Mouse (Mus musculus) ovary, postnatal 14 days (tissue): Measurements from ENCODE around the gene Nfic.

ENCODE experiments used
- DNase-seq: peaks from one replicate; pipeline ENCODE4 v3.0.0; 2022; ENCODE audit warnings: low spot score

Nfic gene

DNA sequence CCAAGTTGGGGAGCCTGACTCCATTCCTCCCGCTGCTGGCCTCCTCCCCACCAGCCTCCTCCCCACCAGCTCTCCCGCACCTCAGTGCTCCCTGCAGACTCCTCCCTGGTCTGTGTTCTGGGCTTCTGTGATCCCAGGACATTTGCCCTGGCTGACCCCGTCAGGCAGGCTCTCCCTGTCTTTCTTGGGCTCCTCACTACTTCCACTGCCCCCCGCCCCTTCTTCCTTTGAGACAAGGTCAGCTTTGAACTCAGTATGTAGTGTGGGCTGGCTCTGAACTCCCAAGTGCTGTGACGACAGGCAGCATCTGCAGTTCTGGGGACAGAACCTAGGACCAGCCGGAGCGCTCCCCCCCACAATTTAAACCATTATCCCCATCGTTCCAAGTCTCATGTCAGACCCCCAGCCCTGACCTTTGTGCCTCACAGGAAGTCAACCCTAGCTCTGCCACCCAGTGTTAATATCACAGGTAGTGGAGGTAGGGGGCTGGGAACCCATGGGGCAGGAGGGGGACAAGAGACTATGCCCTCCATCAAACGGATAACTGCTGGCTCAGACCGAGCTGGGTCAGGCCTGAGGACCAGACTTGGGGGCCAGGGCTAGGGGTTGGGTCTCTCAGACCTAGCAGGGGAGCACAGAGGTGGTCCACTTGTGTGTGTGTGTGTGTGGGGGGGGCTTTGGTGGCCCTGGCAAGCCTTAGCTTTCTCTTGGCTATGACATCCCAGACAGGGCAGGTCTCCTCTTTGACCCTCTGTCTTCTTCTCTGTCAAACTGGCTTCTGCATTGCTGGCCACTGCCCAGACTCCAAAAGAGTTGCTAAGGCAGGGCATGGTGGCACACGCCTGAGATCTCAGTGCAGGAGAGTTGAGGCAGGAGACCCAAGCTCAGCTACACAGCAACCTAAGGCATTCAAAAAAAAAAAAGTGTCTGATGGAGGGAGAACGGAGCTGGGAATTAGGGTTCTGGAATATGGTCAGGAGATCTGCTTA is 37.9 kb downstream of the Nfic start:
- DNase-seq: no peak

- DNase-seq: peak; percentile 84
Measured at GRCm38 (mm10) chr10:81416581-81417226, 38.7 kb downstream of the Nfic start.

DNA sequence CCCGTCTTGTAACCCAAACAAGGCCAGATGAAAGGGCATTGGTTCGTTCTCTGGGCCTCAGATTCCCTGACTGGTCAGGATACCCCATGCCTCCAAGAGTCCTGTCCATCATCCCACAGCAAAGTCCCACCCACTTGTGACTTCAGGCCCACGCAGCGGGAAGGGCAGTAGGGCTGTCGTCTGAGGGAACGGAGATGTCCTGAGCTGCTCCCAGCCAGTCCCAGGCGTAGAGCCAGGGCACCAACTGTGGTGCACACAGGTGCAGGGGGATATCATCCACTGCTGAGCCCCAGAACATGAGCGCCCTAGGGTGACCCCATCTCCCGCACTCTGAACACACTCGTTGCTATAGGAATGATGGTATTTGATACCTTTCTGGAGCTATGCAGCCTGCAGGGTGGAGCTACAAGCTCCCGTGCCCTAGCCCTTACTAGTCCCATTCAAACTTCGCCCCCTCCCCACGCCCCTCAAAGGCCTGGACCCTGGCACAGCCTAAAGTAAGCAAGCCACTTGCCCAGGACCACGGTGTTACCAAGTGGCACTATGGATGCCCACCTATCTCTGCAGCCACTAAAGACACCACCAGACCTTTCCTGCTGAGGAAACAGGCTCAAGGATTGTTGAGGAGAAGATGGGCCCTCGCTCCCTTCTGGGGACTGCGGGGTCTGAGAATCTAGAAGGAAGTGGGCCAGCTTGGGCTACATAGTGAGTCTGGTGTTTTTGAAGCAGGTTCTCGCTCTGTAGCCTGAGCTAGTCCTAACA is 39.7 kb downstream of the Nfic start:
- no peak for DNase-seq

- no peak for DNase-seq
Measured at GRCm38 (mm10) chr10:81415146-81415545, 40.3 kb downstream of the Nfic start.

DNA sequence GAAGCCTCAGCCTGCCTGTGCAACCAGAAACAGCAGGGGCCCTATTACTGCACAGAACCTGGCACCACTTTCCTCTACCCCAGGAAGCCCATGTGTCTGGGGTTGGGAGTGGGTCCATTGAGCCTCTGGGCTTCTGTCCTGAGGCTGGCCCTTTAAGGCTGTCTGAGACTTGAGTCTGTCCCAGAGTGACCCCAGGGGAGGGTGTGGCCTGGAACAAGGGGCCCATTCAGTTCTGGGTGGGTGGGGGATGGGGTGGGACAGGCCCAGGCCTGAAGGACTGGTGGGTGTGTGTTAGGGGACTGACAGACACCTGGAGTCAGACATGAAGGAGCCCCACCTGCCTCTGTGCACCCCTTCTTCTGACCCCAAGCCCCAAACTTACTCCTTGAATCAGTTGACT is 40.8 kb downstream of the Nfic start:
- no peak for DNase-seq

- peak; percentile 84 for DNase-seq
Measured at GRCm38 (mm10) chr10:81413310-81414261, 41.8 kb downstream of the Nfic start.

DNA sequence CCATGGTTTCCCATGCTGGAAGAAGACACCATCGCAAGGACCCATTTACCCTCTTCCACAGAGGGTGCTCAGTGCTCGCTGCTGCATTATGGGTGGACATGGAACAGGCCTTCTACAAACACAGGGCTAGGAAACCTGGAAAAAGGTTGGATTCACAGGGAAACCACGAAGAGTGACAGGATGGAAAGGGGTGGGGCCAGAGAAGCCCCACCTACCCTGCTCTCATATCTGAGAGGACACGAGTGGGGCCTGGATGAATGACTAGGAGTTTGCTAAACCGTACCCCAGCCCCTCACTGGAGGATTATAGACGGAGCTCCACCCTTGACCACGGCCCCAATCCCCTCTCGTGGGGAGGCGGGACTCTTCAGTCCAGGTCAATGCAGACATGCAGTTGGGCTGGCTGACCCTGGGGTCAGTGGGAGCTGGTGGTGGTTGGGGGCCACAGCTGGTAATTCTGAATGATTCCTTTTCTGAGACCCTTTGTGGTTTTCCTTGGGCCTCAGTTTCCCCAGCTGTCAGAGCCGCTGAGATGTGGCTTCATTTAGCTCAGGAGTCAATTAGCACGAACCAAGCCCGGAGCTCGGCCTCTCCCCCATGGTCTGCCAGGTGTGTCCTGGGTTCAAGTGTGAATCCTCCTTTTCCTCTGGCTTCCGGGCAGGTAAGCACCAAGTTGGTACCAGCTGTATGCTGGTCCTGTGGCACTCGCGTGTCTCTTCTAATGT is 42.7 kb downstream of the Nfic start:
- DNase-seq: no peak

DNA sequence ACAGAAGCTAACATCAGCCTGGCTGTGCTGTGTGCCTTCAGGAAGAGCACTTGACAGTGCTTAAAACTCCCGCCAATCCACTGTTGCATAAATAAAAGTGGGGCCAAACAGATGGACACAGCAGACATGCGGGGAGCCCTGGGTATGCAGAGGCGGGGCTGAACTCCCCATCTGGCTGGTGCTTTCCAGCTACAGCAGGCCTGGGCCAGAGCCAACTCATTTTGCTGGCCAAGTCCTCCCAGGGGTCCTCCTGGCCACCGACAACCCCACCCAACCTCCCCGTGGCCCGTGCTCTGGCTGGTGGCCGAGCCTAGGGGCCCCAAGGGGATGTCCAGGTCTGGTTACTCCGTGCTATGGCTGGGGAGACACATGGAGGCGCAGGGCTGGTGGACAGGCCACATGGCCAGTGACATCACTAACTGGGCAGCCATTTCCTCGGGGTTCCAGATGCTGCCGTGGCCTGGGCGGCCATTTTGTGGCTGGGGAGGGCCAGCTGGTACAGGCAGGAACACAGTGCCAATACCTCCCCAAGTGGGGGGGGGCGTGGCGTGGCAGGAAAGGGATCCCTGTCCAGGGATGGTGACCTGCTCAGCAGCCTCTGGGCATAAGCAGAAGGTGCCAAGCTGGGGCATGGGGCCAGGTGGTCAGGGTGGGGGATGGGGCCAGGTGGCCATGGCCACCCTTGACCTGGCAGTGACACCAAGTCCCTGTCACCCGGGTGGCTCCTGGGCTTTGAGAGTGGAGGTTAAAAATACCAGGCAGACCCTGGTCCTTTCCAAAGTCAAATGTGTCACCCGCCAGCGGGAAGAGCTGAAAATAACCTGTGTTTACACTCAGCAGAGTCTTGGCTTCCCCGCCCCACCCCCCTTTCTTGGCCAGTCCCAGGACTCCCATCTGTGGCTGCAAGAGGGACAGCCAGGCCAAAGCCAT is 43.7 kb downstream of the Nfic start:
- DNase-seq: peak; percentile 86

- DNase-seq: no peak
Measured at GRCm38 (mm10) chr10:81410981-81411380, 44.5 kb downstream of the Nfic start.

DNA sequence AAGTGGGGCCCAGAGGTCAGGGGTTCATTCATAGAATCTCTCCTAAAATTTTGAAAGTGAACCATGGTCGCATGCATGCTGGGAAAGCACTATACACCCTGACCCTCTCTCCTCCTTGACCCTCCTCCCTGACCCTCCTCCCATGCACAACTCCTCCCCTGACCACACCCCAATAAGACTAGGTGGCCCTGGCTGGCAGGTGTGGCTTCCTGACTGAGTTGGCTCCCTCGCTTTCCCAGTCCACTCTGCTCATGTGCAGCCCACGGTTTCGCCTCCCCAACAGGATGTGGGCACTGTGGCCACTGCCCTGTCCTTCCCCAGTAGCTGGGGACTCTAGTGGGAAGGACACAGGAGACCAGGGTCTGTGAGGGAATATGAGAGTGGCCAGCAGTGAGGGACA is 45.1 kb downstream of the Nfic start:
- no peak for DNase-seq

- DNase-seq: no peak
Measured at GRCm38 (mm10) chr10:81409330-81409729, 46.1 kb downstream of the Nfic start.

DNA sequence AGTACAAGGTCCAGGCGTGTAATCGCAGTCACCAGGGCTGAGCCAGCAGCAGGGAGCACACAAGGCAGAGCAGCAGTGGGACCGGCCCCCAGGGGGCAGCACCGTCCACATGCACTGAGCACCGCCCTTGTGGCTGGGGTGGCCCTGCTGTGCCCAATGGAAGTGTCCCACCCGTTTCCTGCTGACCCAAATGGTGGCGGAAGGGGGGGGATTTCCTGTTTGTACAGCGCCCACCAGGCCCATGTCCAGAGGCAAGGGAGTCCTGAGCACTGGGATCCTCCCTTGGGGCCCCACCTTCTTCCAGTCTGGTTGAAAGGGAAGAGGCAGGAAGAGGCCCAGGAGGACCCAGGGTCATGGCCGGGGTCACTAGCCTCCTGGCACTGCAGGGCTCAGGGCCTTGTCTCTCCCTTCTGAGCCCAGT is 46.6 kb downstream of the Nfic start:
- no peak for DNase-seq

DNA sequence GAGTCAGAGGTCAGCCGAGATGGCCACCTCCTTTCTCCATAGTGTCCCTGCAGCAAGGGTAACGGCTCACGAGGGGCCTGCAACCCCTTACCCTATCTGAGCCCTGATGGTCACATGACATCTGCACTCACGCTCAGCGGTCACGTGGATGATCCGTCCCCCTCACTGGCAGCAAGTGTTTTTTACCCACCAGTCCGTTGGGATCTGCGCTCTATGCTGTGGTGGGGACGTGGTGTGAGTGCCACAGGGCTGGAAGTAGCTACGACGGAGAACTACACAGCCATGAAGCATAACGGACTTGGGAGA is 47.1 kb downstream of the Nfic start:
- no peak for DNase-seq

- DNase-seq: no peak
Measured at GRCm38 (mm10) chr10:81407539-81408423, 47.7 kb downstream of the Nfic start.

DNA sequence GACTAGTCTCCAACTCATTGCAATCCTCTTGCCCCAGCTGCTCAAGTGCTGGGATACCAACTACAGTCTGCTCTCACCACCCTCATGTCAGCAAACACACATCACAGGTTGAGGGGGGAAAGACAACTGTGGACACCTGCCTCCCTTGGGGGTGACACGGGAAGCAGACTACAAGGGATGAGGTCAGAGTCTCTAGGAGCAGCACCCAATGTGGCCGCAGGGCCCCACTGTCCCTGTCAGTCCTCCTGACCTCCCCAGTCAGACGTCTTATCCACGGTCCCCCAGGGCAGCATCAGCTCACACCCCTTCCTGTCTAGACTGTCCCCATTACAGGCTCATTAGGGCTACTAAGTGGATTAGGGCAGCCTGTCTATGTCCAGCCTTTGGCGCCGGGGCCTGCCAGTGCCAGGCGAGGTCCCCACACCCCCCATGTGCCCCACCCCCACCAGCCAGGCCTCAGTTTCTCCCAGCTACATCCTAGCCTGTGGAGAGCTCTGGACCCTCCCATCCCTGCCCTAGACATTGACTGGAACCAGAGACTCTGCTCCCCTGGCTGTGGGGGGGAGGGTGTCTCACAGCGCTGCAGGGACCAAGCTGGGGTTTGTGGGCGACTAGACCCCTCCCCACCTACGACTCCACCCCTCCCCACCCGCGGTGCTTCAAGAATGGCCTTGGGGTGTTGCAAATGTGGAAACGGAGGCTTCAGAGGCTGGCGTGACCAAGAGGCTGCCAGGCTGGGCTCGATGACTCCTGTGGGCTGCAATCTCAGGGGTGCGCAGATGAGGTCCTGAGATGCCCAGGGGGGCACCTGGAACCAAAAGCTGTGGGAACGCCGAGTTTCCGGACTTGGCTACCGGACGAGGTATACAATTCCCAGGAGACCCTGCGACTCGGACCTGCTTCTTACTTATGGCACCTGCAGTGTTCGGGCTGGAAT is 48.7 kb downstream of the Nfic start:
- DNase-seq: no peak

GRCm38 (mm10) chr10:81405588-81406201 is 49.7 kb downstream of the Nfic start:
- no peak for DNase-seq

- no peak for DNase-seq
Measured at GRCm38 (mm10) chr10:81404720-81405119, 50.7 kb downstream of the Nfic start.
